Mouse (Mus musculus) midbrain, embryonic 12.5 days (tissue): Measurements from ENCODE around the gene Dohh. TPM values are rescaled to one million over a fixed set of nuclear protein-coding genes. Genes with fewer than 3 reads are reported as not detected.
A peak's percentile ranks its signal among the peaks of the same experiment; 100 is the strongest.

Experiments used
- ATAC-seq: fragments of 200-750 bp; cut with Nextera tagmentation; 2 replicates; pipeline ENCODE4 v1.8.0; 2017; ENCODE audit warnings: low read depth, moderate TSS enrichment, moderate library complexity; ENCODE audit not compliant: low FRiP score
- H3K27ac ChIP-seq: fragments of 300-500 bp; sonication (generic); replicated peaks from 2 replicates; pipeline ENCODE4 v1.5.1; 2016; ENCODE audit warnings: mild to moderate bottlenecking
- H3K27me3 ChIP-seq: fragments of 300-500 bp; sonication (generic); 2 replicates; pipeline ENCODE4 v1.6.1; 2016; ENCODE audit warnings: mild to moderate bottlenecking
- H3K36me3 ChIP-seq: fragments of 300-500 bp; sonication (generic); 2 replicates; pipeline ENCODE4 v1.6.1; 2016
- H3K4me1 ChIP-seq: fragments of 300-500 bp; sonication (generic); 2 replicates; pipeline ENCODE4 v1.6.1; 2016
- H3K4me2 ChIP-seq: fragments of 300-500 bp; sonication (generic); replicated peaks from 2 replicates; pipeline ENCODE4 v1.6.1; 2016; ENCODE audit warnings: mild to moderate bottlenecking, moderate library complexity
- H3K4me3 ChIP-seq: fragments of 300-500 bp; sonication (generic); 2 replicates; pipeline ENCODE4 v1.5.1; 2016; ENCODE audit warnings: mild to moderate bottlenecking
- H3K9ac ChIP-seq: fragments of 300-500 bp; sonication (generic); replicated peaks from 2 replicates; pipeline ENCODE4 v1.6.1; 2016; ENCODE audit warnings: mild to moderate bottlenecking, moderate library complexity
- H3K9me3 ChIP-seq: fragments of 300-500 bp; sonication (generic); 2 replicates; pipeline ENCODE4 v1.6.1; 2016; ENCODE audit warnings: mild to moderate bottlenecking
- WGBS: fragments of 180-500 bp; shearing (Covaris S2); methylation state at CpG from one replicate; pipeline ENCODE4 v1.1.7; 2016; 5-methylcytosine and 5-hydroxymethylcytosine counted together
- polyA plus RNA-seq: library from polyadenylated mRNA; unstranded; fragments of >200 nt; fragmentation: Nextera tagmentation; extraction: Ambion mirVana; gene quantifications from 2 replicates; pipeline ENCODE4 v1.2.1, GENCODE M21; 2016

Dohh gene
- polyA plus RNA-seq, 1 experiment from 2014 or later, result 67.2 TPM

- Histone ChIP-seq H3K9ac (no peak overlapping the region), H3K27ac (no peak overlapping the region), H3K4me1 (peaks cover 66% of the 10 kb centered on the region), H3K27me3 (peaks cover 56% of the 10 kb centered on the region), H3K36me3 (no peaks in the 10 kb centered on the region), H3K4me3 (no peak overlapping the region), H3K4me2 (no peak overlapping the region), H3K9me3 (no peaks in the 10 kb centered on the region)
- 78% methylated on average over 8 of the region's 8 CpGs for WGBS
- no peak for ATAC-seq
These were observed 23.5 kb upstream of the Dohh start for GRCm38 (mm10) chr10:81360721-81361120.

GRCm38 (mm10) chr10:81362336-81362949, 21.8 kb upstream of the Dohh start:
- Histone ChIP-seq H3K36me3 (peaks cover 14% of the 10 kb centered on the region), H3K9ac (no peak overlapping the region), H3K27me3 (peaks cover 50% of the 10 kb centered on the region), H3K9me3 (no peaks in the 10 kb centered on the region), H3K4me2 (no peak overlapping the region), H3K4me3 (no peak overlapping the region), H3K27ac (no peak overlapping the region), H3K4me1 (peaks cover 73% of the 10 kb centered on the region)
- 80% methylated on average over 12 of the region's 12 CpGs for WGBS
- no peak for ATAC-seq

GRCm38 (mm10) chr10:81363436-81364346, 20.5 kb upstream of the Dohh start:
- Histone ChIP-seq H3K4me2 (peak overlapping the region; percentile 48), H3K27ac (no peak overlapping the region), H3K36me3 (peaks cover 27% of the 10 kb centered on the region), H3K4me3 (peak overlapping the region; percentile 28), H3K27me3 (peaks cover 38% of the 10 kb centered on the region), H3K9ac (peak overlapping the region; percentile 28; the same call in 1 of the 2 replicates), H3K9me3 (no peaks in the 10 kb centered on the region), H3K4me1 (peaks cover 62% of the 10 kb centered on the region)
- ATAC-seq, result no peak
- WGBS, result 12% methylated on average over 49 of the region's 54 CpGs

DNA sequence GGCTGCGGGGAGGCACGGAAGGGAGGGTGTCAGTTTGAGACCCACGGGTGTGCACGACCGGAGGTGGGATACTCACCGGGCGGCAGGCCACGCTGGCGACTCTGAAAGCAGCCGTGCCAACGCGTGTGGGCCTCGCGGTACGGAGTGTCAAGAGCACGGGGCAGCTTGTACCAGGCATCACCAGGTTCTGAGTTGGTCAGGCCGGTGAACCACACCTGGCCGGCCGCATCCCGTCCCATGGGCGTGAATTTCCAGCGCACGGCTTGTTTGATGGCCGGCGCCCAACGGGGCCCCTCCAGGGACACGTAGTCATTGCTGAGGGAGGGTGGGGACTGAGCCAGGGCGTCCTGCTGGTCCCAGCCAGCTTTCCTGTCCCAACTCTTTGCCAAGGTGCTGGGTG, 19.6 kb upstream of the Dohh start:
- Histone ChIP-seq H3K9me3 (no peaks in the 10 kb centered on the region), H3K27ac (no peak overlapping the region), H3K4me2 (peak overlapping the region; percentile 48), H3K36me3 (peaks cover 36% of the 10 kb centered on the region), H3K27me3 (peaks cover 36% of the 10 kb centered on the region), H3K9ac (no peak overlapping the region; the same call in 1 of the 2 replicates), H3K4me3 (peak overlapping the region; percentile 28), H3K4me1 (peaks cover 52% of the 10 kb centered on the region)
- WGBS, result 11% methylated on average over 28 of the region's 28 CpGs
- ATAC-seq, result no peak; the same call in 1 of the 2 replicates

DNA sequence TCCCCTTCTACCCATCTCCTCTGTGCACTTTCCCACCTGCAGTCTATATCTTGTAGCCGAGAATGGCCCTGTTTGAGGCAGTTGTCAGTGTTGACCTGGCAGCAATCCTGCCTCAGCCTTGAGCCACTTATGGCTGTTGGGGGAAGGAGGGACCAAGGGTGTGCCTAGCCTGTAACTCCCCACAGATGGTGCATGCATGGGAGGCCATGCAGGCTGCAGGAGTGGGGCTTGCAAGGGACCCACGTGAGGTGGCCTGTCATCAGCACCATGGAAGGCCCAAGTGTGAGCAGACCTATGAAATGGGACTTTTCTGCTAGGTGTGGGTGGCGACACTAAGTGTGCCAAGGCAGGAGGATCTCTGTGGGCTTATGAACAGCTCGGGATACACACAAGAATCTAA, 19.2 kb upstream of the Dohh start:
- H3K27me3 ChIP-seq, result peaks cover 36% of the 10 kb centered on the region
- H3K9ac ChIP-seq, result no peak overlapping the region; the same call in 1 of the 2 replicates
- H3K4me3 ChIP-seq, result no peak overlapping the region
- 28% methylated on average over 4 of the region's 4 CpGs for WGBS
- no peak overlapping the region for H3K27ac ChIP-seq
- ATAC-seq, result peak; percentile 10; the same call in 1 of the 2 replicates
- H3K36me3 ChIP-seq, result peaks cover 41% of the 10 kb centered on the region
- no peaks in the 10 kb centered on the region for H3K9me3 ChIP-seq
- H3K4me1 ChIP-seq, result peaks cover 51% of the 10 kb centered on the region
- H3K4me2 ChIP-seq, result peak overlapping the region; percentile 48; the same call in 1 of the 2 replicates

DNA sequence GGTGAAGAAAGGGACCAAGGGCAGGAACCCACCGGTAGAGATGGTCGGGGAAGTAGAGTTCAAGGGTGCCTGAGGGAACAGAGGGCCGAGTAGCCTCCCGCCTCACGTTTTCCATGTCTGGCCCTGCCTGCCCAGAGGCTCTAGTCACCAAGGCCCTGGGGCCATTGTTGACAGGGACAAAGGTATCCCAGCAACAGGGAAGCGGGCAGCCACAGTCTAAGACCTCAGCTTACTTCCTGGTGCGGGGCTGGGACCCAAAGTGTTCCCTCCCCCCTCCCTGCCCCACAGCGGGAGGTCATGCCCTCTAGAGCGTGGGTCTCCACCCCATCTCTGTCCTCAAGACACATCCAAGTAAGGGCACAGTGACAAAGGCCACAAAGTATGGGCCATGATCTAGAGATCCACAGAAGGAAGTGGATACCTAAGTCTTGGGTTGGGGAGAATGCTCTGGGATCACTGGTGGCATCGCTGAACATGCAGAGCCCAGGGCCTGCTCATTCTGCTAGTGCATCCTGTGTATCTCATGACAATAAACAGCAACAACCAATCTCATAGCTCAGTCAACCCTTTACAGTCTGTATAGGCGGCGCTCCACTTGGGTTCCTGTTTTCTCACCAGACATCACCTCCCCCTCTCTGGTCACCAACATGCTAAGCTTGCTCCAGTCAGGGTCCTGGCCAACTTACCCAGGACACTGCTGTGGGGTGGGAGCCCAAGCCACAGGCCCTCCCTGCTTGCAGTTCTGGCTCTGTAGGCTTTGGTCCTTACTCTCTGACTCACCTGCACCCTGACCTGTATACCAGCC, 18.4 kb upstream of the Dohh start, which contains the start of gene 4930404N11Rik:
Gene 4930404N11Rik, minus strand, starts transcription at position 145 of the 805 bp plus-strand sequence.
- peaks cover 49% of the 10 kb centered on the region for H3K36me3 ChIP-seq
- ATAC-seq, result peak; percentile 34; the same call in 1 of the 2 replicates
- peak within 1 kb of the TSS; percentile 28; the same call in 1 of the 2 replicates for H3K4me3 ChIP-seq
- peak within 1 kb of the TSS; percentile 28; the same call in 1 of the 2 replicates for H3K9ac ChIP-seq
- peaks cover 43% of the 10 kb centered on the region for H3K4me1 ChIP-seq
- peak within 1 kb of the TSS; percentile 54 for H3K27ac ChIP-seq
- no peaks in the 10 kb centered on the region for H3K9me3 ChIP-seq
- 13% methylated on average over 12 of the region's 12 CpGs for WGBS
- H3K4me2 ChIP-seq, result peak within 1 kb of the TSS; percentile 48
- H3K27me3 ChIP-seq, result peaks cover 36% of the 10 kb centered on the region

DNA sequence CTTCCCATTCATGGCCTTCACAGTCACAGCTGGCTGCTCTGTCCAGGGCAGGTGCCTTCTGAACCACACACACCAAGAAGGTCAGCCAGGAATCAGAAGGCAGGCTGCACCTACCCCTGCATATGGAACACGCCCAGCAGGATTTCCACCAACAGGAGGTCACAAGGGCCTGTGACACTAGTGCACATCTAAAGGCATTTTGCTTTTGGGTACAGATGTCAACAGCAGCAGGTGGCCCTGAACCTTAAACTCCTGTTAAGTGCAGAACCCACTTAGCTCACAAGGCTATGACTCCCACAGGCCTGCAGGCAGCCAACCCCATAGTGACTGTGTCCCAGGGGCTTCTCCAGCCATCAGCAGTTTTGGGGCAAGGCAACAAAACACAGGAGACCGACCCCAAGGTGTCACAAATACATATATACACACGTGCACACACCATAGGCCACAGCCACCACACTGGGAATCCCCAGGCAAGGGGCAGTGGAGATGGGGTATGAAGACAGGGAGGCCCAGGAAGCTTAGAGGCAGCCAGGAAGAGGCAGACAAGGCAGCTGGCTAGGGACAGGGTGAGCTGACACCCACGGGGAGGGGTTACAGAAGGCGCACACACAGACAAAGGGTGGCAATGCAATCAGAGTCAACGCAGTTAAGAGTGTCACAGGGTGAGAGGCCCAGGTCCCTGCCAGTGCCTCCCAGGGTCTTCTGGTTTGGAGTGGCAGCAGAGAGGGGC, 17.6 kb upstream of the Dohh start:
- peaks cover 36% of the 10 kb centered on the region for H3K27me3 ChIP-seq
- peaks cover 56% of the 10 kb centered on the region for H3K36me3 ChIP-seq
- H3K27ac ChIP-seq, result peak overlapping the region; percentile 54
- peak overlapping the region; percentile 28; the same call in 1 of the 2 replicates for H3K9ac ChIP-seq
- H3K4me3 ChIP-seq, result no peak overlapping the region
- H3K4me1 ChIP-seq, result peaks cover 43% of the 10 kb centered on the region
- no peaks in the 10 kb centered on the region for H3K9me3 ChIP-seq
- no peak overlapping the region for H3K4me2 ChIP-seq
- 80% methylated on average over 6 of the region's 6 CpGs for WGBS
- ATAC-seq, result no peak

- Histone ChIP-seq H3K4me1 (peaks cover 43% of the 10 kb centered on the region), H3K27ac (0 out of 2 replicates have a peak overlapping the region, but pooled peaks have one; percentile 25), H3K36me3 (peaks cover 61% of the 10 kb centered on the region), H3K9me3 (no peaks in the 10 kb centered on the region), H3K9ac (0 out of 2 replicates have a peak overlapping the region, but pooled peaks have one; percentile 28), H3K27me3 (peaks cover 36% of the 10 kb centered on the region), H3K4me3 (no peak overlapping the region), H3K4me2 (no peak overlapping the region)
- 78% methylated on average over 6 of the region's 6 CpGs for WGBS
- ATAC-seq, result no peak
These were observed 17.1 kb upstream of the Dohh start for GRCm38 (mm10) chr10:81367207-81367495.

- WGBS, result 92% methylated on average over 10 of the region's 10 CpGs
- ATAC-seq, result no peak
- H3K27me3 ChIP-seq, result no peaks in the 10 kb centered on the region
- peaks cover 29% of the 10 kb centered on the region for H3K4me1 ChIP-seq
- no peak overlapping the region for H3K4me3 ChIP-seq
- H3K4me2 ChIP-seq, result 0 out of 2 replicates have a peak overlapping the region, but pooled peaks have one; percentile 84
- no peak overlapping the region for H3K9ac ChIP-seq
- peaks cover 54% of the 10 kb centered on the region for H3K36me3 ChIP-seq
- H3K27ac ChIP-seq, result no peak overlapping the region
- no peaks in the 10 kb centered on the region for H3K9me3 ChIP-seq
These were observed 8.9 kb upstream of the Dohh start for GRCm38 (mm10) chr10:81375322-81375721.

- no peak for ATAC-seq
- peaks cover 40% of the 10 kb centered on the region for H3K36me3 ChIP-seq
- peak overlapping the region; percentile 85 for H3K4me3 ChIP-seq
- H3K4me1 ChIP-seq, result peaks cover 29% of the 10 kb centered on the region
- peak overlapping the region; percentile 84 for H3K4me2 ChIP-seq
- H3K27me3 ChIP-seq, result no peaks in the 10 kb centered on the region
- H3K9me3 ChIP-seq, result no peaks in the 10 kb centered on the region
- peak overlapping the region; percentile 97 for H3K9ac ChIP-seq
- H3K27ac ChIP-seq, result 0 out of 2 replicates have a peak overlapping the region, but pooled peaks have one; percentile 3
- WGBS, result 40% methylated on average over 6 of the region's 6 CpGs
These were observed 7.5 kb upstream of the Dohh start for GRCm38 (mm10) chr10:81376561-81377361.
